Mouse (Mus musculus) retina, postnatal 7 days (tissue): ENCODE results near the gene Coro2b.
A peak's percentile ranks its signal among the peaks of the same experiment; 100 is the strongest.

Experiments used
- DNase-seq: peaks from one replicate; pipeline ENCODE4 v3.0.0-alpha.2; 2012; ENCODE audit warnings: low read depth, low spot score

The Coro2b gene

DNA sequence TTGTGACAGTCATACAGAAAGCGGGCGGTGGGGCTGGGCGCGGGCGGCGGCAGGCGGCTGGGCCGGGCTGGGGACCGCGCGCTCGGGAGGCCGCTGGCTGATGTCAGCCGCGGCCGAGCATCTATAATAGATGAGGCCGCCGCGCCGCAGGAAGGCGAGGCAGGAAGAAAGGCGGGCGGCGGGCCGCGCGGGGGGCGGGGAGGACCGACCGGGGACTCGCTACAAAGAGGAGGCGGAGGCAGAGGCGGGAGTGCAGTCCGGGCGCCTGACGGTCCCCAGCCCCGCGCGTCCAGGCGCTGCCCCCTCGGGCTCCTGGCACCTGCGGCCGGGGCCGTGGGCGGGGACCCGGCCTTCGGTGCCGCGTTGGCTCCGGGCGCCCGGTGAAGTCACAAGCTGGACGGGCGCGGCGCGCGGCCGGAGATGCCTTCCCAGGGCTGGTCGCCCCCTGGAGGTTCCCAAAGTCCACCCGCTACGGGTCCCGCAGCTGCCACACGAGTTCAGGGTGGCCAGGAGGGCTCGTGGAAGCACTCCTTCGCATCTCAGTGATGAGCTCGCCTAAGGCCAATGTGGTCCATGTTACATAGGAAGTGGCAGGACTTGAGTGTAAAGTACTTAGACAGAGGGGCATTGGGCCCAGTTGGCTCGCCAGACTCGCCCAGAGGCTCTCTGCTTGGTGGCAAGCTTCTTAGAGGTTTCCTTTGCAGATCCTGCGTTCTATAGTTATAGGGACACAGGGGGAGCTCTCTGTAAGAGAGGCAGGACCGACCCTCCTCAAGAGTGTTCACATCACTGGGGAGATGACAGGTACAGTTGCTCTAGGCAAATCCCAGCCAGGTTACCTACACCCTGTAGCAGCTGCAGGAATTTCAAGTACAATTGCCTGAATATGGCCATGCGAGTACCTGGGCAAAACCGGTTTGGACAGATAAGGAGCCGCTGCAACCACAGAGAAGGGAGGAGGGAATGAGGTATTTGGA is at the start of gene Coro2b:
TSS of gene Coro2b (minus strand) at position 390 of the 977 bp plus-strand sequence.
- DNase-seq = peak; percentile 47

DNA sequence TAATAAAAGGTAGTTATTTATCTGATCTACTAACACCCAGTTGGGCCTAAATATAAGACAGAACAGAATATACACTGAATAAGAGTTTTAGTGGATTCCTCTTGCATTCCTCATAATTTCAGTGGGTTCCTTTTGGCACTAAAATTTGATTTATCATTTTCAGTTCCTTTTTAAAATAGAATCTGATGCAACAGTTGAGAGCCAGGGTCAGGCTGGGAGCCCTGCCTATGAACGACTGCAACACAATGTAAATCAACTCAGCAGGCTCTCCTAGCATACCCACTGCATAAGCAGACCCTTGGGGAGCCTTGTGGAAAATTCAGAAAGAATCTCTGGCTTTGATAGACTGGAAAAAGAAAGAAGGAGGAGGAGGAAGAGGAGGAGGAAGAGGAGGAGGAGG is 40.7 kb upstream of the Coro2b start:
- DNase-seq = no peak

- no peak for DNase-seq
These were observed 32.3 kb upstream of the Coro2b start for GRCm38 (mm10) chr9:62569121-62569520.

DNA sequence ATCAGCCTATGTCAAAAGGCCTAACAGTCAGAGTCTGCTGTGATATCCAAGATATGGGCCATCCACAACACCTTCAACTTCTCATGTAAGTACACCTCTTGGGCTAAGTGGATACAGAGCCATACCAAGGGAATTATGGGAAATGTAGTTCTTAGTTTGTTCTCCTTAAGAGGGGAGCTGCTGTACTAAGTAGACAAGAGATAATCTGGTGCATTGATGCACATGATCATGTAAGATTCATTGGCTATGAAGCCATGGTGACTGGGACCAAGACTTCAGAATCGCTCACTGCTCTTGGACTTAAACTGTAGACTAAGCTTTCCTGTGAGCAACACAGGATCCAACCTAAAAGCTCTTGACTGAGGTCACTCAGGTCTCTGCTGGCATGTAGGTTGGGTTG is 31.0 kb upstream of the Coro2b start:
- no peak for DNase-seq

DNA sequence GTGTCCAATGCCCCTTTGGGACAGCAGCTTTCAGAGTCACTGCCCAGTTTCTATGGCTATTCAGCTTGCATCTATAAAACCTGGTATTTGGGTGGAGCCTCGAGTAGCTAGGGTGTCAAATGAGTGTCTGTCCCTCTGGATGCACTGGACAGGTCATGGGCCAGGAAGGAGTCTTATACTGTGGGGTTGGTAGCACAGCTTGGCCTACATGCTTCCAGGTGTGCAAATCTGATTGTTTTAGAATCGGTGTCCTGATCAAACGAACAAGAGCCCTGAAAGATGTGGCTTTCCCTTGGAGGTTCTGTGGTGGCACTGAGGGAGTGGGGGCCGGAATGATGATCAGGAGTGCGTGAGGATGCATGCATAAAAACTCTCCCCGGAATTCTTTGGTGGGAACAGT is 25.4 kb upstream of the Coro2b start:
- no peak for DNase-seq

- DNase-seq = no peak
These were observed 23.6 kb upstream of the Coro2b start for GRCm38 (mm10) chr9:62560432-62560831.

DNA sequence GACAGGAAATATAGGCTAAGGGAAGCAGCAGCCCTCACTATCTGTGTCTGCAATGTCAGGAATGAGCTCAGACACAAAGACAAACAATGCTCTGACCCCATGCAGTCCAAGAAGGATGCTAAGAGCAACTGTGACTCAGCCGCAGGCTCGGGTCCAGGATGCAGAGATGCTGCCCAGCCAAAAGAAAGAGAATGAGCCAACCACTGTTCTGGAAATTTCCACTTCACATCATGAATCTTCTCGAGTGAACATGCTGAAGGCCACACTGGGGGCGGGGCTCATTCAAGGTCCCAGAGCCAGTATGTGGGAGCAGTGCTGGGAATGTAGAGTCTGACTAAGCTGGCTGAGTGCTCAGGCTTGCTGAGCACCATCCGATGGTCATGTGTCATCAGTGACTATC is 23.2 kb upstream of the Coro2b start:
- no peak for DNase-seq

DNA sequence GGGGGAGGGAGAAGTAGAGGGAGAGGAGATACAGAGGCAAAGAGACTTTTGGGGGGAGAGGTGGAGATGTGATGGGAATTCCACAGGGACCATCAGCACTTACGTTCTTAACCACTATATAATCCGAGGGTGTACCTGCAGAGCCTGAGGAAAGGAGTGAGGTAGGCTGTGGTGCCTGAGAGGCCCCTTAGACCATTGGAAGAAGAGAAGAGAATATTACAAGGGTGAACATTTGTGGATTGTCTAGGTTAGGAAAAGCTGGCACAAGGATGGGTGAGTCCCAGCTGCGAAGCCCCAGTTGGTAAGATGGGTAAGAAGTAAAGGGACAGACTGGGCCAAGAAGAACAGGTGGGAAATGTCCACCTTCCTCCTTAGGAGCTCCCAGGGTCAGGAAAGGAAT is 22.6 kb upstream of the Coro2b start:
- no peak for DNase-seq

DNA sequence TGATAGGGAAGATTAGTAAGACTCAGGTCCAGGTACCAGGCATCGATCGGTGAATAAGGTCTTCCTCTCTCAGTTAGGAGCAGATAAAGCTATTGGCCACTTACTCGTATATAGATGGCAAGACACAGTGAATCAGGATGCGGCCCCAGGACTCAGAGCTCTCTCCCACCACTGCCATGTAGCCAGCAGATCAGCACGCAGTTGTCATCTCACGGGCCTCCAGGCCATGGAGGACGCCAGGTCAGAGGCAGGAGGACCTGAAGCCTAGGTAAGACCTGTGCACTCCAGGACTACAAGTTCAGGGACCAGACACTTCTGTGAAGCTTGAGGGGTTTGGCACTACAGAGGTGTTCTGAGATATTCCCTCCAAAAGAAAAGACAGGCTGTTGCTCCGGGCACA is 21.2 kb upstream of the Coro2b start:
- no peak for DNase-seq

DNA sequence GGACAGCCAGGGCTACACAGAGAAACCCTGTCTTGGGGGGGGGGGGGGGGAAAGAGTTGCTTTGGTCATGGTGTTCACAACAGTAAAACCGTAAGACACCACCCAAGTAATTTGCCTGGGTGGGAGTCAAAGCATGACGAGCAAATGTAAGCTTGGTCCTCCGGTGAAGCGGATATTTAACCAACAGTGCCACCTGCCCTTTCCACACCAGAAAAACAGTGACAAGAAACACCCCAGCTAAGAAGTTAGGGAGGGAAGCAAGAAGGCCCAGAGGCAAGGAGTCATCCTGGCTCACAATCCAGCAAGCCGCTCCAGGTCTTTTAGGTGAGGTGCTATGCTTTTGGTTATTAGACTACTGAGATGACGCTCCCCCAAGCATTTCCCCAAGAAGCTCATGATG is 19.9 kb upstream of the Coro2b start:
- DNase-seq = no peak

DNA sequence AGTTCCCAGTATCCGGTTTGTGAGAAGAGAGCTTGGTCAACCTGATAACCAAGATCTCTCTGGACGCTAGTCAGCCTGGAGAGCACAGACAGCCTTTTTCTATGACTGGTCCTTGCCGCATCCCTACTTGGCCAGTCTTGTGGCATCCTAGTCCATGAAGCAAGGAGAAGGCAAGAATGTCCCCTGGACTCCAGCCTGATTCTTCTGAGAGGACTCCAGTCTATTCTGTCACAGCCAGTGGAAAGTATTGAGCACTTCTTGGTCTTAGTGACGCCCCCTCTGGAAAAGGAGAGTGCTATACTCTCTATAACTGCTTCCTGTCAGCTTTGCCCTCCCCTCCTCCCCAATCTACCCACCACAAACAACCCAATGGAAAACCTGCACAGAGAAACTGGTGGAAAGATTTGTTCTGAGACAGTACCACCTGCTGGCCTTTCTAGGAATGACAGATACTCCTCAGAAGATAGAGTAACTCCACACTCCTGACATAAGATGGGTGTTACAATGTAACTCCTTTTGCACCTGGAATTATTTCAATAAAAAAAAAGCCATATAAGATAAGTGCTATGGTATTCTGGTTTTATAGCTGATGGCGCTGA is 18.5 kb upstream of the Coro2b start:
- DNase-seq = peak; percentile 57

DNA sequence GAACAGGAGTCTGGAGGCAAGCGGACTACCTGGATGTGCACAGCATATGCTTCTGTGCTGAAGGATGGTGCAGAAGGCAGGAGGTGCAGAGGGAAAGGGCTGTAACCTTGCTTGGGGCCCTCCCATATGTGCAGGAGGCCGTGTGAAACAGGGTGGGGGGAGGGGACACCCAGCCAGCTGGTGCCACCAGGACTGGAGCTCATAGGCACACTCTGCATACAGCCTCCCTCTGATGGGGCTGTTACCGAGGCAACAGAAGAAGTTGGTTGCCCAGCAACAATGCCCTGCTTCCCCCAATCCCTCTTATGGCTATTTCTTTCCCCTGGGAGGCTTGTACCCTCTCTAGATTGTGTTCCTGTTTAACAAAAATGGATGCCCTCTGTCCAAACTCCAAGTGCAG is 17.8 kb upstream of the Coro2b start:
- DNase-seq = no peak

- DNase-seq = no peak
These were observed 16.6 kb upstream of the Coro2b start for GRCm38 (mm10) chr9:62553366-62553940.

GRCm38 (mm10) chr9:62551531-62551930 is 14.7 kb upstream of the Coro2b start:
- DNase-seq = no peak

- DNase-seq = no peak
These were observed 13.8 kb upstream of the Coro2b start for GRCm38 (mm10) chr9:62550661-62551093.

GRCm38 (mm10) chr9:62549809-62550208 is 13.0 kb upstream of the Coro2b start:
- peak; percentile 84 for DNase-seq

GRCm38 (mm10) chr9:62547476-62547875 is 10.6 kb upstream of the Coro2b start:
- DNase-seq = no peak

DNA sequence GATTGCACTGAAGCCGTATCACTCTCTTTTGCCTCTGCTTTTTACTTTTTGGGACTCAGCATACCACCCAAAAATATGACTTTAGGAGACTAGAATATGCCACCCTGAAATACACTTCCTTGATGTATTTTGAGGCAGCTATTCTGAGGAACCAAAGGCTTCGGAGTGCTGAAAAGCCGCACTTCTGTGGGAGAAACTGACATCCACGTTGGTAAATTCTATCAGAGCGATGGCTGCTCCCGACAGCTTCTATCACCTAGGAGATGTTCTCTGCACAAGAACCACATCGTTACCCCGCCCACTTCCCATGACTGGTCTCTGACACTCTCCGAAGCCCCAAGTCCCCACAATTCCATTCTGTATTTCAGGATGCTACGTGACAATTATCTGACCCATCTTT is 8.0 kb upstream of the Coro2b start:
- DNase-seq = no peak

DNA sequence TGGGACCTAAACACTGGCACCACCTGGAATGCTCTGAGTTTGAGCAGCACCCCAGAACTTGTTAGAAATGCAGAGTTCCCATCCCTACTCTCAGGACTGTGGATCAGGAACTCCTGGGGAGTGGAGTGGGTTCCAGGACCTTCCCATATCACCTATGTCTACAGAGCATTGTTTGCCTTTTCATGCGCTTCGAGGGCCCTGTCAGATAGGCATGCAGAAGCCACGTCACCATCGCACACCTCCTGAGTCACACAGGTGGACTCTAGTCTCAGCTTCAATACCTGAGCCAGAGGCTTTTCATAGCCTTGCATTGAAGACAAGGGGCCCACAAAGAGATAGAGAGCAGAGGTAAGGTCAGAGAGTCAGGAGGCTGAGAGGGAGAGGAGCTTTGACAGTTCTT is 7.0 kb upstream of the Coro2b start:
- no peak for DNase-seq

DNA sequence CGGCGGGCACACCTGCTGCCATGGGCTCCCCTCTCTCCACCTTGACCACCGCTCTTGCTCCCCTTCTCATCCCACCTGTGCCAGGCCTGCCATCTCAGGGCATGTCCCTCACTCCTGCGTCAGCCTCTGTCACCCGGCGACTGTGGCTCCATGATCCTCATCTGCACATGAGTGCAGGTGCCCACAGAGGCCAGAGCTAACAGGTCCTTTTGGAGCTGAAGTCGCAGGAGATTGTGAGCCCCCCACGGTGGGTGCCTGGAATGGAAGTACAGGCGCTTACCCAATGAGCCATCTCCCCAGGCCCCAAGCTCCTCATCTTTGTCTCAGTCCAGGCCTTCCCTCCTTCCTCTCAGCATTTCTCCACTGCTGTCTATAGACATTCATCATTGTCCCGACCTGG is 4.8 kb upstream of the Coro2b start:
- no peak for DNase-seq

- DNase-seq = no peak
These were observed 4.3 kb upstream of the Coro2b start for GRCm38 (mm10) chr9:62541182-62541581.

DNA sequence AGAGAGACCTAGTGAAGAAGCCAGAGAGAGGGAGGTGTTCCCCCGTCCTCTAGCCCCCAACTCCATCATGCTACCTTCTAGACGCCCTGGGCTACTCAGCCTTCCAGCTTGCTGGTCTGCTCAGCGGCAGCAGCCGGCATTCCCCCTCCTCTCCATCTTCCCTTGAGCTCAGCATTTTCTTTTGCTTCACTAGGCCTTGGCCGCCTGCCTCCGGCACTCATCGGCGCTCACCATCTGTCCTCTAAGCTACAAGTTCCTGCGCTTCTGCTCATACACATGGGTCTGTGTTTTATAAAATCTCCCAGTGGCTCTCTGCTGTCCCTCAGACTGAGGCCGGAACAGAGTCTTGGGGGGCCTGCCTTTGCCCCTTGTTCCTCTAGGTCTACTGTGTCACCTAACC is 3.9 kb upstream of the Coro2b start:
- DNase-seq = no peak

DNA sequence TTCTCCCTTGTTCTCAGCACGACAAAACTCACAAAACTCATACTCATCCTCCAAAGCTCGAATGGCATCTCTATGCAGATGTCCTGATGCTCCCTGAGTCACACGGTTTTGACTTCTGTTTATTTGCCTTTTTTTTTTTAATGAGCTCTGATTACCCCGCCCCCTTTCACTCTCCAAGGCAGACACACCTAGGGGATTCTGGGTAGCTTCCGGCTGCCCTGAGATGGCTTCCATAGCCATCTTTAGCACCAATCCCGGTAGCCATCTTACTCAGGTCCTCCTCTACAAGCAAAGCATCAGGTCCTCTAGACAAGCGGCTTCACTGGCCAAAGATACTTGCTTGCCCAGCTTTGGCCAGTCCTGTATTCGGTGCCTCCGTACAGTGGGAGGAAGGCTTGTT is 3.3 kb upstream of the Coro2b start:
- DNase-seq = no peak
